In genomic region chr7:99593868-99594803, GRCm38 (mm10) we compare ENCODE assay signal across 11 mouse cellular contexts. TPM values are rescaled to one million over a fixed set of nuclear protein-coding genes. Genes with fewer than 3 reads are reported as not detected.
DNase-seq lines count a peak whose midpoint lies in the region; ATAC-seq and TF ChIP-seq lines count a peak whose summit lies in the region.
"Had no signal": no experiment of that assay in that cellular context is flagged by ENCODE, and none has a peak within 500 bp of the region (broad histone marks: within the 10 kb centered on the region; RNA-seq: fewer than 3 reads in every experiment).

No protein-coding gene starts in this region.

- H3K4me1 ChIP-seq in lung, embryonic 14.5 days (ENCODE audit: insufficient read depth): no peaks in the 10 kb centered on the region
- peaks cover 4% of the 10 kb centered on the region; the same call in 1 of the 2 replicates for H3K4me1 ChIP-seq in heart, postnatal 0 days (ENCODE audit: control insufficient read depth, insufficient read depth)
- H3K4me1 ChIP-seq in cerebellum, adult 2 months (ENCODE audit: control insufficient read depth, insufficient read depth, low read length): no peaks in the 10 kb centered on the region
- H3K4me1 ChIP-seq: embryonic facial prominence, embryonic 13.5 days had no signal

- DNase-seq in lung, embryonic 14.5 days: peak; percentile 10
- DNase-seq in lung, postnatal 14 days: no peak
- DNase-seq in c-Kit-negative CD71-positive TER-119-positive erythroid progenitor cells, embryonic 14.5 days (ENCODE audit: low read depth, low spot score): peak; percentile 88
- no peak for DNase-seq in heart, postnatal 0 days (ENCODE audit: low spot score)
- peak; percentile 71 to 77 for DNase-seq in spleen, postnatal 14 days (ENCODE audit: low spot score in 2 of 2)
- DNase-seq in cerebellum, adult 2 months: no peak
- DNase-seq in adrenal gland, postnatal 10 days: no peak
- DNase-seq: gastrocnemius, postnatal 10 days; kidney, postnatal 36 days; lung, postnatal 10 days had no signal

- H3K9ac ChIP-seq in lung, embryonic 14.5 days: 0 out of 2 replicates have a peak overlapping the region, but pooled peaks have one; percentile 1
- H3K9ac ChIP-seq in heart, postnatal 0 days (replicated peaks; ENCODE audit: low read depth, low read length): no peak overlapping the region
- H3K9ac ChIP-seq: embryonic facial prominence, embryonic 13.5 days had no signal

- no peaks in the 10 kb centered on the region for H3K27me3 ChIP-seq in lung, embryonic 14.5 days (ENCODE audit: insufficient read depth, low read length)
- no peaks in the 10 kb centered on the region for H3K27me3 ChIP-seq in heart, postnatal 0 days (ENCODE audit: control insufficient read depth, insufficient read depth, low read length)
- no peaks in the 10 kb centered on the region for H3K27me3 ChIP-seq in cerebellum, adult 2 months (ENCODE audit: control insufficient read depth, insufficient read depth, low read length)
- H3K27me3 ChIP-seq: embryonic facial prominence, embryonic 13.5 days had no signal

- no peak for TF ChIP-seq EP300 in heart, postnatal 0 days (IDR thresholded peaks at IDR 0.05; ENCODE audit: low read depth)

- H3K4me3 ChIP-seq in lung, embryonic 14.5 days (ENCODE audit: low read depth, low read length): peak overlapping the region; percentile 3; the same call in 1 of the 2 replicates
- H3K4me3 ChIP-seq in heart, postnatal 0 days (ENCODE audit: low read depth, low read length): no peak overlapping the region
- H3K4me3 ChIP-seq in cerebellum, adult 2 months (replicated peaks; ENCODE audit: insufficient read depth, low read depth, low read length): no peak overlapping the region
- H3K4me3 ChIP-seq: embryonic facial prominence, embryonic 13.5 days had no signal

- ATAC-seq in lung, embryonic 14.5 days (ENCODE audit: insufficient read depth): peak; percentile 68
- peak; percentile 37 for ATAC-seq in heart, postnatal 0 days (ENCODE audit: insufficient read depth, low read depth)

- WGBS in lung, embryonic 14.5 days: 73% methylated on average over 15 of the region's 15 CpGs
- WGBS in heart, postnatal 0 days: 66% methylated on average over 15 of the region's 15 CpGs
- WGBS in cerebellum, adult 2 months: 58% methylated on average over 15 of the region's 15 CpGs

- peaks cover 64% of the 10 kb centered on the region for H3K36me3 ChIP-seq in lung, embryonic 14.5 days (ENCODE audit: insufficient read depth)
- peaks cover 44% of the 10 kb centered on the region for H3K36me3 ChIP-seq in heart, postnatal 0 days (replicated peaks; ENCODE audit: control insufficient read depth, insufficient read depth, low read length)

- H3K4me2 ChIP-seq in lung, embryonic 14.5 days: no peak overlapping the region
- no peak overlapping the region for H3K4me2 ChIP-seq in heart, postnatal 0 days (ENCODE audit: low read depth, low read length)
- H3K4me2 ChIP-seq: embryonic facial prominence, embryonic 13.5 days had no signal

- no peak overlapping the region for H3K27ac ChIP-seq in lung, embryonic 14.5 days (ENCODE audit: low read depth)
- H3K27ac ChIP-seq in heart, postnatal 0 days (ENCODE audit: low read depth): no peak overlapping the region
- H3K27ac ChIP-seq in cerebellum, adult 2 months (ENCODE audit: insufficient read depth, low read length): no peak overlapping the region
- H3K27ac ChIP-seq: embryonic facial prominence, embryonic 13.5 days had no signal

- TF ChIP-seq CTCF in lung, embryonic 14.5 days (IDR thresholded peaks at IDR 0.05; ENCODE audit: low read depth): no peak
- TF ChIP-seq CTCF in heart, postnatal 0 days (IDR thresholded peaks at IDR 0.05; ENCODE audit: low read depth): no peak
- TF ChIP-seq CTCF in cerebellum, adult 2 months (IDR thresholded peaks at IDR 0.05; ENCODE audit: borderline replicate concordance, insufficient read depth, low read depth, low read length): no peak

- H3K9me3 ChIP-seq in lung, embryonic 14.5 days (ENCODE audit: low read depth, low read length): no peaks in the 10 kb centered on the region
- H3K9me3 ChIP-seq in heart, postnatal 0 days (replicated peaks; ENCODE audit: control insufficient read depth, low read length): no peaks in the 10 kb centered on the region
- H3K9me3 ChIP-seq: embryonic facial prominence, embryonic 13.5 days had no signal

- TF ChIP-seq POLR2A in cerebellum, adult 2 months (IDR thresholded peaks at IDR 0.05; ENCODE audit: borderline replicate concordance, insufficient read depth, low read length): no peak

RNA-seq across cellular contexts. Expression of gene Tpbgl, which starts 32.8 kb away (rescaled TPM):
- polyA plus RNA-seq in lung, embryonic 14.5 days (2014; fragmentation: Nextera tagmentation; extraction: Ambion mirVana): 1.2 TPM in 2 replicates
- total RNA-seq in heart, postnatal 0 days (2014; rRNA removed; ENCODE audit: low replicate concordance): 5.2 and 6.4 TPM in 2 replicates
- polyA plus RNA-seq in heart, postnatal 0 days (2015; fragmentation: Nextera tagmentation; extraction: Ambion mirVana): 0.98 and 1.2 TPM in 2 replicates
- polyA plus RNA-seq in cerebellum, adult 2 months (2012; rRNA removed): 4.0 and 4.8 TPM in 2 replicates
- 10 to 100 TPM; 13.9 to 14.6 TPM for total RNA-seq in adrenal gland, postnatal 10 days (2021)

RNA-seq across cellular contexts. Expression of gene Arrb1, which starts 58.9 kb away (rescaled TPM):
- 7.0 and 7.8 TPM in 2 replicates for polyA plus RNA-seq in lung, embryonic 14.5 days (2014; fragmentation: Nextera tagmentation; extraction: Ambion mirVana)
- total RNA-seq in heart, postnatal 0 days (2014; rRNA removed; ENCODE audit: low replicate concordance): 23.8 and 36.8 TPM in 2 replicates
- polyA plus RNA-seq in heart, postnatal 0 days (2015; fragmentation: Nextera tagmentation; extraction: Ambion mirVana): 3.3 and 3.5 TPM in 2 replicates
- 111 and 115 TPM in 2 replicates for polyA plus RNA-seq in cerebellum, adult 2 months (2012; rRNA removed)
- total RNA-seq in adrenal gland, postnatal 10 days (2021): 10 to 100 TPM; 46.2 to 56.8 TPM

Comparison
In these comparisons a context has a peak if more than half of its experiments do, and no peak if none do; other contexts are left out.
1. DNase-seq: peak in lung, embryonic 14.5 days (single experiment), c-Kit-negative CD71-positive TER-119-positive erythroid progenitor cells, embryonic 14.5 days (single experiment) and spleen, postnatal 14 days (2 of 2); none in lung, postnatal 14 days (single experiment), heart, postnatal 0 days (single experiment), cerebellum, adult 2 months (0 of 2) and adrenal gland, postnatal 10 days (single experiment).
2. RNA of gene Arrb1, which starts 58.9 kb away (polyA plus RNA-seq): 111 to 115 TPM in cerebellum, adult 2 months; 7.0 to 7.8 TPM in lung, embryonic 14.5 days and 3.3 to 3.5 TPM in heart, postnatal 0 days; every median in the first group is over 10 times any median in the second.